Mouse (Mus musculus) naive thymus-derived CD4-positive, alpha-beta T cell, adult 2 months (primary cell): ENCODE measurements at regions not wholly inside any gene's neighbourhood (a gene's known extent, or its start where the extent isn't known, plus 50 kb on each side); places are given as distances from the start of the nearest gene placed in this dataset.
A peak's percentile ranks its signal among the peaks of the same experiment; 100 is the strongest.
"Not testable (repeated sequence)": the region's sequence is repeated elsewhere in the genome, so short reads cannot be mapped to it uniquely, and the experiment has no call there.

Experiments
- DNase-seq: peaks from one replicate; pipeline ENCODE4 v3.0.0-alpha.2; 2011; ENCODE audit warnings: low read depth

- no peak for DNase-seq
Observed at GRCm38 (mm10) chr6:103809986-103810341, 299.6 kb downstream of the Chl1 start.

GRCm38 (mm10) chr6:103810342-103811001 is 300.1 kb downstream of the Chl1 start:
- DNase-seq, result no peak

- not testable (repeated sequence) for DNase-seq
Observed at GRCm38 (mm10) chr6:103816396-103816795, 306.0 kb downstream of the Chl1 start.

- DNase-seq, result no peak
Observed at GRCm38 (mm10) chr6:103826042-103826441, 315.7 kb downstream of the Chl1 start.

- DNase-seq, result no peak
Observed at GRCm38 (mm10) chr6:103827623-103828022, 317.2 kb downstream of the Chl1 start.

GRCm38 (mm10) chr6:103828866-103829265 is 318.5 kb downstream of the Chl1 start:
- no peak for DNase-seq

GRCm38 (mm10) chr6:103832301-103832700 is 321.9 kb downstream of the Chl1 start:
- no peak for DNase-seq

- DNase-seq, result no peak
Observed at GRCm38 (mm10) chr6:103832808-103833207, 322.4 kb downstream of the Chl1 start.

GRCm38 (mm10) chr6:103833501-103834132 is 323.2 kb downstream of the Chl1 start:
- peak; percentile 1 for DNase-seq

- DNase-seq, result no peak
Observed at GRCm38 (mm10) chr6:103834726-103835229, 324.4 kb downstream of the Chl1 start.

GRCm38 (mm10) chr6:103859787-103860186 is 349.4 kb downstream of the Chl1 start:
- no peak for DNase-seq

- DNase-seq, result no peak
Observed at GRCm38 (mm10) chr6:103893455-103893854, 383.1 kb downstream of the Chl1 start.

GRCm38 (mm10) chr6:103924504-103924903 is 414.1 kb downstream of the Chl1 start:
- DNase-seq, result no peak

GRCm38 (mm10) chr6:103927094-103927493 is 416.7 kb downstream of the Chl1 start:
- no peak for DNase-seq

- DNase-seq, result no peak
Observed at GRCm38 (mm10) chr6:103940345-103940744, 430.0 kb downstream of the Chl1 start.

- DNase-seq, result no peak
Observed at GRCm38 (mm10) chr6:103944361-103944760, 434.0 kb downstream of the Chl1 start.

- DNase-seq, result no peak
Observed at GRCm38 (mm10) chr6:103947474-103947873, 437.1 kb downstream of the Chl1 start.

GRCm38 (mm10) chr6:103953134-103953771 is 442.9 kb downstream of the Chl1 start:
- DNase-seq, result no peak

GRCm38 (mm10) chr6:103959002-103959401 is 448.6 kb downstream of the Chl1 start:
- DNase-seq, result no peak

- no peak for DNase-seq
Observed at GRCm38 (mm10) chr6:103967811-103968420, 457.5 kb downstream of the Chl1 start.

GRCm38 (mm10) chr6:103999186-103999585 is 488.8 kb downstream of the Chl1 start:
- DNase-seq, result no peak

GRCm38 (mm10) chr6:104028439-104029091 is 464.0 kb upstream of the Cntn6 start:
- peak; percentile 1 for DNase-seq
